Mouse (Mus musculus): ENCODE results near the gene Dnaja1. TPM values are rescaled to one million over a fixed set of nuclear protein-coding genes. Genes with fewer than 3 reads are reported as not detected.
A peak's percentile ranks its signal among the peaks of the same experiment; 100 is the strongest.

The Dnaja1 gene
- polyA plus RNA-seq, 1 experiment from 2014 or later = 635 TPM

- ATAC-seq (ENCODE audit: low FRiP score) (no peak), DNase-seq (ENCODE audit: low spot score) (no peak)
- H3K36me3 ChIP-seq (replicated peaks; ENCODE audit: control insufficient read depth, insufficient read depth) = peaks cover 45% of the 10 kb centered on the region
- no peak overlapping the region for H3K4me2 ChIP-seq (replicated peaks)
- 88% methylated on average over 7 of the region's 7 CpGs for WGBS
- no peak overlapping the region for H3K27ac ChIP-seq
- peaks cover 13% of the 10 kb centered on the region for H3K4me1 ChIP-seq (replicated peaks; ENCODE audit: control insufficient read depth, insufficient read depth, low read length)
- no peaks in the 10 kb centered on the region for H3K9me3 ChIP-seq (ENCODE audit: control insufficient read depth, low read length)
- H3K9ac ChIP-seq = no peak overlapping the region
- H3K27me3 ChIP-seq (ENCODE audit: control insufficient read depth, insufficient read depth, low read length) = no peaks in the 10 kb centered on the region
- H3K4me3 ChIP-seq (replicated peaks; ENCODE audit: low read length) = no peak overlapping the region
Observed at GRCm38 (mm10) chr4:40697059-40697458, 24.9 kb upstream of the Dnaja1 start.

GRCm38 (mm10) chr4:40700216-40700615 is 21.7 kb upstream of the Dnaja1 start:
- ATAC-seq (ENCODE audit: low FRiP score) (no peak), DNase-seq (ENCODE audit: low spot score) (no peak)
- H3K4me3 ChIP-seq (replicated peaks; ENCODE audit: low read length) = no peak overlapping the region
- H3K4me2 ChIP-seq (replicated peaks) = no peak overlapping the region
- WGBS = 86% methylated on average over 8 of the region's 8 CpGs
- H3K4me1 ChIP-seq (replicated peaks; ENCODE audit: control insufficient read depth, insufficient read depth, low read length) = peaks cover 24% of the 10 kb centered on the region
- H3K36me3 ChIP-seq (replicated peaks; ENCODE audit: control insufficient read depth, insufficient read depth) = peaks cover 15% of the 10 kb centered on the region
- H3K9me3 ChIP-seq (ENCODE audit: control insufficient read depth, low read length) = no peaks in the 10 kb centered on the region
- no peak overlapping the region for H3K9ac ChIP-seq
- H3K27me3 ChIP-seq (ENCODE audit: control insufficient read depth, insufficient read depth, low read length) = no peaks in the 10 kb centered on the region
- no peak overlapping the region for H3K27ac ChIP-seq

- ATAC-seq (ENCODE audit: low FRiP score) (no peak), DNase-seq (ENCODE audit: low spot score) (no peak)
- WGBS = 88% methylated on average over 3 of the region's 3 CpGs
- peaks cover 24% of the 10 kb centered on the region for H3K4me1 ChIP-seq (replicated peaks; ENCODE audit: control insufficient read depth, insufficient read depth, low read length)
- no peaks in the 10 kb centered on the region for H3K9me3 ChIP-seq (ENCODE audit: control insufficient read depth, low read length)
- H3K27me3 ChIP-seq (ENCODE audit: control insufficient read depth, insufficient read depth, low read length) = no peaks in the 10 kb centered on the region
- peak overlapping the region; percentile 66 for H3K9ac ChIP-seq
- H3K4me2 ChIP-seq (replicated peaks) = peak overlapping the region; percentile 88
- no peak overlapping the region for H3K27ac ChIP-seq
- 0 out of 2 replicates have a peak, but pooled peaks cover under 1% of the 10 kb centered on the region for H3K36me3 ChIP-seq (replicated peaks; ENCODE audit: control insufficient read depth, insufficient read depth)
- H3K4me3 ChIP-seq (replicated peaks; ENCODE audit: low read length) = peak overlapping the region; percentile 48
Observed at GRCm38 (mm10) chr4:40701796-40702195, 20.2 kb upstream of the Dnaja1 start.

GRCm38 (mm10) chr4:40702797-40703709 is 18.9 kb upstream of the Dnaja1 start, which contains the start of gene Aptx:
Aptx (minus strand) TSS chr4:40703194.
- H3K27me3 ChIP-seq (ENCODE audit: control insufficient read depth, insufficient read depth, low read length) = no peaks in the 10 kb centered on the region
- peak; percentile 99 for DNase-seq (ENCODE audit: low spot score)
- peak within 1 kb of the TSS; percentile 94 for H3K27ac ChIP-seq
- whole genome bisulfite sequencing = under 1% methylated on average over 42 of the region's 42 CpGs
- peak; percentile 96 for ATAC-seq (ENCODE audit: low FRiP score)
- peak within 1 kb of the TSS; percentile 88 for H3K4me2 ChIP-seq (replicated peaks)
- H3K4me3 ChIP-seq (replicated peaks; ENCODE audit: low read length) = peak within 1 kb of the TSS; percentile 48
- H3K4me1 ChIP-seq (replicated peaks; ENCODE audit: control insufficient read depth, insufficient read depth, low read length) = peaks cover 24% of the 10 kb centered on the region
- no peaks in the 10 kb centered on the region for H3K36me3 ChIP-seq (replicated peaks; ENCODE audit: control insufficient read depth, insufficient read depth)
- H3K9ac ChIP-seq = peak within 1 kb of the TSS; percentile 66
- H3K9me3 ChIP-seq (ENCODE audit: control insufficient read depth, low read length) = no peaks in the 10 kb centered on the region

- H3K4me1 ChIP-seq (replicated peaks; ENCODE audit: control insufficient read depth, insufficient read depth, low read length) = peaks cover 24% of the 10 kb centered on the region
- ATAC-seq (ENCODE audit: low FRiP score) = no peak
Observed at GRCm38 (mm10) chr4:40703710-40704275, 18.2 kb upstream of the Dnaja1 start.

GRCm38 (mm10) chr4:40717141-40717540 is 4.8 kb upstream of the Dnaja1 start:
- no peak overlapping the region for H3K9ac ChIP-seq
- ATAC-seq (ENCODE audit: low FRiP score) (no peak), DNase-seq (ENCODE audit: low spot score) (no peak)
- no peak overlapping the region for H3K27ac ChIP-seq
- H3K27me3 ChIP-seq (ENCODE audit: control insufficient read depth, insufficient read depth, low read length) = no peaks in the 10 kb centered on the region
- no peak overlapping the region for H3K4me2 ChIP-seq (replicated peaks)
- no peaks in the 10 kb centered on the region for H3K9me3 ChIP-seq (ENCODE audit: control insufficient read depth, low read length)
- H3K4me1 ChIP-seq (replicated peaks; ENCODE audit: control insufficient read depth, insufficient read depth, low read length) = peaks cover 11% of the 10 kb centered on the region
- no peak overlapping the region for H3K4me3 ChIP-seq (replicated peaks; ENCODE audit: low read length)
- 96% methylated on average over 3 of the region's 3 CpGs for WGBS
- no peaks in the 10 kb centered on the region for H3K36me3 ChIP-seq (replicated peaks; ENCODE audit: control insufficient read depth, insufficient read depth)

More at GRCm38 (mm10) chr4:40703710-40704275, 18.2 kb upstream of the Dnaja1 start:
- H3K4me2 ChIP-seq (replicated peaks) = peak overlapping the region; percentile 88
- DNase-seq (ENCODE audit: low spot score) = peak; percentile 40
- H3K36me3 ChIP-seq (replicated peaks; ENCODE audit: control insufficient read depth, insufficient read depth) = no peaks in the 10 kb centered on the region
- H3K4me3 ChIP-seq (replicated peaks; ENCODE audit: low read length) = peak overlapping the region; percentile 48
- H3K27ac ChIP-seq = peak overlapping the region; percentile 94
- no peaks in the 10 kb centered on the region for H3K27me3 ChIP-seq (ENCODE audit: control insufficient read depth, insufficient read depth, low read length)
- 23% methylated on average over 9 of the region's 9 CpGs for WGBS
- peak overlapping the region; percentile 66 for H3K9ac ChIP-seq
- no peaks in the 10 kb centered on the region for H3K9me3 ChIP-seq (ENCODE audit: control insufficient read depth, low read length)

GRCm38 (mm10) chr4:40720910-40721309 is 1.0 kb upstream of the Dnaja1 start:
- Histone ChIP-seq H3K4me3 (replicated peaks; ENCODE audit: low read length) (no peak overlapping the region), H3K9ac (peak overlapping the region; percentile 98; the same call in 1 of the 2 replicates), H3K4me2 (replicated peaks) (peak overlapping the region; percentile 92), H3K36me3 (replicated peaks; ENCODE audit: control insufficient read depth, insufficient read depth) (peaks cover 19% of the 10 kb centered on the region), H3K9me3 (ENCODE audit: control insufficient read depth, low read length) (no peaks in the 10 kb centered on the region), H3K27me3 (ENCODE audit: control insufficient read depth, insufficient read depth, low read length) (no peaks in the 10 kb centered on the region), H3K27ac (no peak overlapping the region; the same call in 1 of the 2 replicates), H3K4me1 (replicated peaks; ENCODE audit: control insufficient read depth, insufficient read depth, low read length) (peaks cover 36% of the 10 kb centered on the region)
- WGBS = 95% methylated on average over 8 of the region's 8 CpGs
- ATAC-seq (ENCODE audit: low FRiP score) = no peak
- DNase-seq (ENCODE audit: low spot score) = no peak

- Histone ChIP-seq H3K4me1 (replicated peaks; ENCODE audit: control insufficient read depth, insufficient read depth, low read length) (peaks cover 43% of the 10 kb centered on the region), H3K4me2 (replicated peaks) (peak overlapping the region; percentile 92), H3K9me3 (ENCODE audit: control insufficient read depth, low read length) (no peaks in the 10 kb centered on the region), H3K36me3 (replicated peaks; ENCODE audit: control insufficient read depth, insufficient read depth) (peaks cover 39% of the 10 kb centered on the region), H3K27ac (peak overlapping the region; percentile 100), H3K27me3 (ENCODE audit: control insufficient read depth, insufficient read depth, low read length) (no peaks in the 10 kb centered on the region), H3K4me3 (replicated peaks; ENCODE audit: low read length) (peak overlapping the region; percentile 80), H3K9ac (peak overlapping the region; percentile 98)
- WGBS = under 1% methylated on average over 54 of the region's 62 CpGs
- ATAC-seq (ENCODE audit: low FRiP score) = peak; percentile 93
- DNase-seq (ENCODE audit: low spot score) = peak; percentile 83
Observed at GRCm38 (mm10) chr4:40722687-40723460, 924 bp downstream of the Dnaja1 start.

GRCm38 (mm10) chr4:40725141-40725540 is 3.2 kb downstream of the Dnaja1 start:
- H3K4me1 ChIP-seq (replicated peaks; ENCODE audit: control insufficient read depth, insufficient read depth, low read length) = peaks cover 43% of the 10 kb centered on the region
- no peaks in the 10 kb centered on the region for H3K9me3 ChIP-seq (ENCODE audit: control insufficient read depth, low read length)
- H3K4me3 ChIP-seq (replicated peaks; ENCODE audit: low read length) = peak overlapping the region; percentile 80
- ATAC-seq (ENCODE audit: low FRiP score) (no peak), DNase-seq (ENCODE audit: low spot score) (no peak)
- peaks cover 60% of the 10 kb centered on the region for H3K36me3 ChIP-seq (replicated peaks; ENCODE audit: control insufficient read depth, insufficient read depth)
- H3K27ac ChIP-seq = no peak overlapping the region
- 87% methylated on average over 7 of the region's 7 CpGs for WGBS
- peak overlapping the region; percentile 92 for H3K4me2 ChIP-seq (replicated peaks)
- H3K9ac ChIP-seq = peak overlapping the region; percentile 98
- no peaks in the 10 kb centered on the region for H3K27me3 ChIP-seq (ENCODE audit: control insufficient read depth, insufficient read depth, low read length)
